Mouse (Mus musculus): ENCODE measurements around the gene Defa23. TPM values are rescaled to one million over a fixed set of nuclear protein-coding genes. Genes with fewer than 3 reads are reported as not detected.
"Not testable (repeated sequence)": the region's sequence is repeated elsewhere in the genome, so short reads cannot be mapped to it uniquely, and the experiment has no call there.

Defa23 gene
- polyA plus RNA-seq (2012) = not detected in 2 replicates

DNA sequence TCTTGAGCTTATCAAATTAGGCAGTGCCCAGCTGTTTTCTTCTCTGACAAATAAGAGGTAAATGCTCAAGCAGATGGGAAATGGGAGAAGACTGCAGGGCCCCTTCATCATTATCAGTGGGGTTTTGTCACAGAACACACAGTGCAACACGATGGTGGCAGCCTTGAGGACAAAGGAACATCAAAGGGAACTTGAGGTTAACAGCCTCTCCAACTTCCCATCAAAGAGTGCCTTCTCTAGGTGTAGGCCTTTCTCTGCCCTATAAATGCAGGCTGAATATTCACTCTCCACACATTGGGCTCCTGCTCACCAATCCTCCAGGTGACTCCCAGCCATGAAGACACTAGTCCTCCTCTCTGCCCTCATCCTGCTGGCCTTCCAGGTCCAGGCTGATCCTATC lies at the start of gene Defa23:
Gene Defa23, plus strand, starts transcription at position 301 of the 400 bp plus-strand sequence.
- not testable (repeated sequence) for TF ChIP-seq GATA1 (IDR thresholded peaks at IDR 0.05; ENCODE audit: low read length)

DNA sequence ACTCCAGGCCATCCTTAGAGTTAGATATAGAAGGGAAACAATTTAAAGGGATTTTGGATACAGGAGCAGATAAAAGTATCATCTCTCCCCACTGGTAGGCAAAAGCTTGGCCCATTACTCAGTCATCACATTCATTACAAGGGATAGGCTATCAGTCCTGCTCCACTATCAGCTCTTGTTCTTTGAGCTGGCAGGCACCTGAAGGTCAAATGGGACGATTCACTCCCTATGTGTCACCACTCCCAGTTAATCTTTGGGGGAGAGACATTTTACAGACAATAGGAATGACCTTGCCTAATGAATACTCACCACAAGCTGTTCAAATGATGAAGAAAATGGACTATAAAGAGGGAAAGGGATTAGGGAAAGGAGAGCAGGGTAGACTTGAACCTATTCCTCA lies 48.0 kb upstream of the Defa23 start:
- TF ChIP-seq GATA1 (IDR thresholded peaks at IDR 0.05; ENCODE audit: low read length) = no peak

DNA sequence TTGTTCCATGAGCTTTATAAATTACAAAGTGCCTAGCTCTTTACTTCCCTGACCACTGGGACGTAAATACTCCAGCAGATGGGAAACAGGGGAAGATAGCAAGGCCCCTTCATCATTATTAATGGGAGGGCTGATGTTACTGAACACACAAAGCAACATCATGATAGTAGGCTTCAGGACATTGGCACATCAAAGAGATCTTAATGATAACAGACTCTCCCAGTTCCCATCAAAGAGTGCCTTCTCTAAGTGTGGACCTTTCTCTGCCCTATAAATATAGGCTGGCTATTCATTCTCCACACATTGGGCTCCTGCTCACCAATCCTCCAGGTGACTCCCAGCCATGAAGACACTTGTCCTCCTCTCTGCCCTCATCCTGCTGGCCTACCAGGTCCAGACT lies 29.6 kb upstream of the Defa23 start, which contains the start of gene Defa21:
Gene Defa21, plus strand, starts transcription at position 301 of the 400 bp plus-strand sequence.
- TF ChIP-seq GATA1 (IDR thresholded peaks at IDR 0.05; ENCODE audit: low read length) = not testable (repeated sequence)

DNA sequence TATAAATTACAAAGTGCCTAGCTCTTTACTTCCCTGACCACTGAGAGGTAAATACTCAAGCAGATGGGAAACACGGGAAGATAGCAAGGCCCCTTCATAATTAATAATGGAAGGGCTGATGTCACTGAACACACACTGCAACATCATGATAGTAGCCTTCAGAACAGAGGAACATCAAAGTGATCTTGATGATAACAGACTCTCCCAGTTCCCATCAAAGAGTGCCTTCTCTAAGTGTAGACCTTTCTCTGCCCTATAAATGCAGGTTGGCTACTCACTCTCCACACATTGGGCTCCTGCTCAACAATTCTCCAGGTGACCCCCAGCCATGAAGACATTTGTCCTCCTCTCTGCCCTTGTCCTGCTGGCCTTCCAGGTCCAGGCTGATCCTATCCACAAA lies 9.9 kb downstream of the Defa23 start, which contains the start of gene Defa35:
Gene Defa35, plus strand, starts transcription at position 301 of the 400 bp plus-strand sequence.
- TF ChIP-seq GATA1 (IDR thresholded peaks at IDR 0.05; ENCODE audit: low read length) = not testable (repeated sequence)

DNA sequence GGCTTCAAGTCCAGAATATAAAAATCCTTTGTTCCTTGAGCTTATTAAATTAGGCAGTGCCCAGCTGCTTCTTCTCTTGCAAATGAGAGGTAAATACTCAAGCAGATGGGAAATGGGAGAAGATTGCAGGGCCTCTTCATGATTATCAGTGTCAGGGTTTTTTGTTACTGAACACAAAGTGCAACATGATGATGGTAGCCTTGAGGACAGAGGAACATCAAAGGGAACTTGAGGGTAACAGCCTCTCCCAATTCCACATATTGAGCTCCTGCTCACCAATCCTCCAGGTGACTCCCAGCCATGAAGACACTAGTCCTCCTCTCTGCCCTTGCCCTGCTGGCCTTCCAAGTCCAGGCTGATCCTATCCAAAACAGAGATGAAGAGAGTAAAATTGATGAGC lies 29.3 kb downstream of the Defa23 start, which contains the start of gene Defa25:
Gene Defa25, plus strand, starts transcription at position 301 of the 400 bp plus-strand sequence.
- TF ChIP-seq GATA1 (IDR thresholded peaks at IDR 0.05; ENCODE audit: low read length) = not testable (repeated sequence)

DNA sequence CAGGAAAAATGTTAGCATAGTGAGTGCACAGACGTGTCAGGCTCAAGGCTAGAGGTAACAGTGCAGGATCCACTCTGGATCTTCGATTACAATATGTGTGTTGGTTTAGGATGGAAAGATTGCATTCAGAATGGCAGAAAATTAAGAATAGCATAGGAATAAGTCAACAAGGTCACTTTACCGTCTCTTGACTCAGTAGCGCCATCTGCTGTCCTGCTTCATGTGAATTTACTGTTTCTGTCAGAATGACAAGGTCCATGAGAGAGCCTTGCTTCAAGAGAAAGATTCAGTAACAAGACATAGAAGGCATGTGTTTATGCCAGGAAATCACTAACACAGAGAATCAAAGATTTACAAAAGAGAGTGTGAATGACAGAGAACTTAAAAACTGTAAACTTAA lies 38.3 kb downstream of the Defa23 start:
- no peak for TF ChIP-seq GATA1 (IDR thresholded peaks at IDR 0.05; ENCODE audit: low read length)

DNA sequence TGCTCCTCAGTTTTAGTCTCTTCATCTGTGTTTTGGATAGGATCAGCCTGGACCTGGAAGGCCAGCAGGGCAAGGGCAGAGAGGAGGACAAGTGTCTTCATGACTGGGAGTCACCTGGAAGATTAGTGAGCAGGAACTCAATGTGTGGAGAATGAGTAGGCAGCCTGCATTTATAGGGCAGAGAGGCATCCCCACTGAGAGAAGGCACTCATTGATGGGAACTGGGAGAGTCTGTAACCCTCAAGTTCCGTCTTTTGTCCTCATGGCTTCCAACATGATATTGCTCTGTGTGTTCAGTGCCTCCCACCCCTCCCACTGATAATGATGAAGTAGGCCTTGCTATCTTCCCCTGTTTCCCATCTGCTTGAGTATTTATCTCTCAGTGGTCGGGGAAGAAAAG lies 41.1 kb downstream of the Defa23 start, which contains the start of gene Gm14851:
Gene Gm14851, minus strand, starts transcription at position 101 of the 400 bp plus-strand sequence.
- not testable (repeated sequence) for TF ChIP-seq GATA1 (IDR thresholded peaks at IDR 0.05; ENCODE audit: low read length)

Other genes with a start within 250 kb of the Defa23 start
- not detected in 2 replicates for gene Defb33, start 162.4 kb upstream of the Defa23 start, polyA plus RNA-seq (2012)
- not detected in 2 replicates for gene Gm15056, start 152.4 kb upstream of the Defa23 start, polyA plus RNA-seq (2012)
- not detected in 2 replicates for gene Gm6040, start 133.0 kb upstream of the Defa23 start, polyA plus RNA-seq (2012)
- not detected in 2 replicates for gene AY761185, start 110.3 kb upstream of the Defa23 start, polyA plus RNA-seq (2012)
- not detected in 2 replicates for gene Defa21, start 29.5 kb upstream of the Defa23 start, polyA plus RNA-seq (2012)
- not detected in 2 replicates for gene Defa35, start 10.0 kb downstream of the Defa23 start, polyA plus RNA-seq (2012)
- gene Defa25, start 29.4 kb downstream of the Defa23 start, polyA plus RNA-seq (2012) = not detected in 2 replicates
- not detected in 2 replicates for gene Gm14851, start 41.0 kb downstream of the Defa23 start, polyA plus RNA-seq (2012)
- gene Defa30, start 79.6 kb downstream of the Defa23 start, polyA plus RNA-seq (2012) = not detected in 2 replicates
- gene Defa22, start 107.2 kb downstream of the Defa23 start, polyA plus RNA-seq (2012) = not detected in 2 replicates
- gene Defa31, start 136.6 kb downstream of the Defa23 start, polyA plus RNA-seq (2012) = not detected in 2 replicates
- not detected in 2 replicates for gene Gm15293, start 146.5 kb downstream of the Defa23 start, polyA plus RNA-seq (2012)
- gene Gm15292, start 194.7 kb downstream of the Defa23 start, polyA plus RNA-seq (2012) = not detected in 2 replicates